Mouse (Mus musculus): ENCODE results near the gene Cdc42ep2. TPM values are rescaled to one million over a fixed set of nuclear protein-coding genes. Genes with fewer than 3 reads are reported as not detected.

The Cdc42ep2 gene
- total and polyA plus RNA-seq, 3 experiments = 1.1 to 1.7 TPM; not detected in 1

- Histone ChIP-seq H3K4me3 (ENCODE audit: control insufficient read depth in 1 of 2, insufficient read depth in 1 of 2, low read depth in 2 of 2, low read length in 2 of 2) (no peak overlapping the region), H3K27me3 (ENCODE audit: control insufficient read depth in 1 of 2, insufficient read depth in 2 of 2, low read length in 2 of 2) (no peaks in the 10 kb centered on the region), H3K9me3 (replicated peaks; ENCODE audit: insufficient read depth, low read length) (no peaks in the 10 kb centered on the region), H3K4me1 (ENCODE audit: control insufficient read depth in 1 of 2, insufficient read depth in 2 of 2, low read length in 2 of 2) (peaks cover 8 to 16% of the 10 kb centered on the region in 2 experiments), H3K9ac (ENCODE audit: control insufficient read depth, low read depth, low read length, poor library complexity, severe bottlenecking) (no peak overlapping the region), H3K27ac (ENCODE audit: control insufficient read depth, low read depth, low read length) (no peak overlapping the region), H3K36me3 (ENCODE audit: control insufficient read depth in 1 of 2, insufficient read depth in 2 of 2, low read length in 2 of 2) (peaks cover 19 to 33% of the 10 kb centered on the region in 2 experiments), H3K79me2 (ENCODE audit: control insufficient read depth, insufficient read depth, low read length, poor library complexity) (peaks cover 40% of the 10 kb centered on the region)
- no peak for TF ChIP-seq EP300 (IDR thresholded peaks at IDR 0.05; ENCODE audit: low read depth in 1 of 2, low read length in 2 of 2)
- no peak for TF ChIP-seq CHD1 (IDR thresholded peaks at IDR 0.05; ENCODE audit: low read depth, low read length)
- no peak for TF ChIP-seq MAFK (IDR thresholded peaks at IDR 0.05; ENCODE audit: borderline replicate concordance, low read depth, low read length)
- TF ChIP-seq RCOR1 (IDR thresholded peaks at IDR 0.05; ENCODE audit: low read depth, low read length) = no peak
- TF ChIP-seq SIN3A (IDR thresholded peaks at IDR 0.05; ENCODE audit: low read length) = no peak
- no peak for TF ChIP-seq ETS1 (IDR thresholded peaks at IDR 0.05; ENCODE audit: low read depth, low read length)
- no peak for TF ChIP-seq USF1 (IDR thresholded peaks at IDR 0.05; ENCODE audit: low read depth, low read length)
- TF ChIP-seq TBP (IDR thresholded peaks at IDR 0.05; ENCODE audit: low read depth, low read length) = no peak
- TF ChIP-seq RAD21 (IDR thresholded peaks at IDR 0.05; ENCODE audit: low read depth, low read length) = no peak
- TF ChIP-seq E2F4 (IDR thresholded peaks at IDR 0.05; ENCODE audit: borderline replicate concordance, low read depth, low read length) = no peak
- no peak for TF ChIP-seq GABPA (IDR thresholded peaks at IDR 0.05; ENCODE audit: low read depth, low read length)
- TF ChIP-seq TAL1 (IDR thresholded peaks at IDR 0.05; ENCODE audit: low read length) = no peak
- DNase-seq (ENCODE audit: low read depth, low spot score) = no peak
These were observed 17.3 kb downstream of the Cdc42ep2 start for GRCm38 (mm10) chr19:5907275-5907674.

GRCm38 (mm10) chr19:5894002-5894678 is 30.5 kb downstream of the Cdc42ep2 start, which contains the start of gene Tigd3:
TSS of gene Tigd3 (minus strand) at chr19:5894149.
- peak; percentile 97 for DNase-seq (ENCODE audit: low read depth, low spot score)
- Histone ChIP-seq H3K79me2 (ENCODE audit: control insufficient read depth, insufficient read depth, low read length, poor library complexity) (no peaks in the 10 kb centered on the region; the same call in 1 of the 2 replicates), H3K9me3 (replicated peaks; ENCODE audit: insufficient read depth, low read length) (no peaks in the 10 kb centered on the region), H3K36me3 (ENCODE audit: control insufficient read depth in 1 of 2, insufficient read depth in 2 of 2, low read length in 2 of 2) (peaks cover 6% of the 10 kb centered on the region in 2 experiments), H3K27me3 (ENCODE audit: control insufficient read depth in 1 of 2, insufficient read depth in 2 of 2, low read length in 2 of 2) (no peaks in the 10 kb centered on the region), H3K4me3 (ENCODE audit: control insufficient read depth in 1 of 2, insufficient read depth in 1 of 2, low read depth in 2 of 2, low read length in 2 of 2) (peak within 1 kb of the TSS; percentile 50 to 60; a peak in 3 of 4 replicates), H3K4me1 (ENCODE audit: control insufficient read depth in 1 of 2, insufficient read depth in 2 of 2, low read length in 2 of 2) (peaks cover 0 to 6% of the 10 kb centered on the region in 2 experiments; a peak in 2 of 4 replicates), H3K9ac (ENCODE audit: control insufficient read depth, low read depth, low read length, poor library complexity, severe bottlenecking) (peak within 1 kb of the TSS; percentile 68), H3K27ac (ENCODE audit: control insufficient read depth, low read depth, low read length) (peak within 1 kb of the TSS; percentile 11)
- 0 out of 2 replicates have a peak, but pooled peaks have one; percentile 23 for TF ChIP-seq TCF12 (IDR thresholded peaks at IDR 0.05; ENCODE audit: low read depth, low read length)
- no peak for TF ChIP-seq ZC3H11A (IDR thresholded peaks at IDR 0.05; ENCODE audit: low read depth, low read length)
- TF ChIP-seq ETS1 (IDR thresholded peaks at IDR 0.05; ENCODE audit: low read depth, low read length) = peak; percentile 34; the same call in 1 of the 2 replicates
- TF ChIP-seq MYB (IDR thresholded peaks at IDR 0.05; ENCODE audit: low read depth, low read length) = peak; percentile 78
- peak; percentile 84 for TF ChIP-seq ZMIZ1 (IDR thresholded peaks at IDR 0.05; ENCODE audit: low read depth, low read length)
- TF ChIP-seq GABPA (IDR thresholded peaks at IDR 0.05; ENCODE audit: low read depth, low read length) = no peak
- TF ChIP-seq EP300 (IDR thresholded peaks at IDR 0.05; ENCODE audit: low read depth in 1 of 2, low read length in 2 of 2) = peak in 1 of 2 experiments; percentile 49; a peak in 1 of 4 replicates
- TF ChIP-seq E2F4 (IDR thresholded peaks at IDR 0.05; ENCODE audit: borderline replicate concordance, low read depth, low read length) = 0 out of 2 replicates have a peak, but pooled peaks have one; percentile 58
- peak; percentile 97 for TF ChIP-seq POLR2AphosphoS2 (IDR thresholded peaks at IDR 0.05; ENCODE audit: low read length)
- TF ChIP-seq ELF1 (IDR thresholded peaks at IDR 0.05; ENCODE audit: low read depth, low read length) = peak; percentile 50
- peak; percentile 56 for TF ChIP-seq NRF1 (IDR thresholded peaks at IDR 0.05; ENCODE audit: insufficient read depth, low read depth, low read length, poor library complexity, severe bottlenecking)
- TF ChIP-seq ZNF384 (IDR thresholded peaks at IDR 0.05; ENCODE audit: low read depth, low read length) = peak; percentile 57; the same call in 1 of the 2 replicates
- peak; percentile 70; the same call in 1 of the 2 replicates for TF ChIP-seq MAZ (IDR thresholded peaks at IDR 0.05; ENCODE audit: low read depth, low read length)
- TF ChIP-seq CTCF (IDR thresholded peaks at IDR 0.05 in 2 of 3, conservative IDR thresholded peaks at IDR 0.05 in 1 of 3; ENCODE audit: control insufficient read depth in 1 of 3, insufficient read depth in 1 of 3, low read depth in 2 of 3, low read length in 3 of 3, poor library complexity in 1 of 3, severe bottlenecking in 1 of 3) = no peak
- TF ChIP-seq TAL1 (IDR thresholded peaks at IDR 0.05; ENCODE audit: low read length) = peak; percentile 45
- no peak for TF ChIP-seq UBTF (IDR thresholded peaks at IDR 0.05; ENCODE audit: borderline replicate concordance, insufficient read depth, low read depth, low read length)
- TF ChIP-seq CHD2 (IDR thresholded peaks at IDR 0.05; ENCODE audit: low read length) = peak; percentile 67
- peak; percentile 93 for TF ChIP-seq SIN3A (IDR thresholded peaks at IDR 0.05; ENCODE audit: low read length)
- TF ChIP-seq HCFC1 (IDR thresholded peaks at IDR 0.05; ENCODE audit: low read depth, low read length) = peak; percentile 69
- peak; percentile 81 for TF ChIP-seq MXI1 (IDR thresholded peaks at IDR 0.05; ENCODE audit: low read depth, low read length)
- peak; percentile 73 to 85; a peak in 3 of 4 replicates for TF ChIP-seq POLR2A (IDR thresholded peaks at IDR 0.05; ENCODE audit: control insufficient read depth in 1 of 2, insufficient read depth in 1 of 2, low read depth in 1 of 2, low read length in 2 of 2, poor library complexity in 1 of 2)
- no peak for TF ChIP-seq POLR2AphosphoS5 (IDR thresholded peaks at IDR 0.05; ENCODE audit: borderline replicate concordance, low read depth, low read length)
- TF ChIP-seq TBP (IDR thresholded peaks at IDR 0.05; ENCODE audit: low read depth, low read length) = peak; percentile 51; the same call in 1 of the 2 replicates
- TF ChIP-seq NELFE (IDR thresholded peaks at IDR 0.05; ENCODE audit: low read depth, low read length) = peak; percentile 69
